Mouse (Mus musculus) liver, adult 2 months (tissue): Measurements from ENCODE around the gene Ugcg. TPM values are rescaled to one million over a fixed set of nuclear protein-coding genes. Genes with fewer than 3 reads are reported as not detected.

Source experiments
- DNase-seq: peaks from one replicate; pipeline ENCODE4 v3.0.0-alpha.2; 2011; ENCODE audit warnings: low read depth, low spot score; ENCODE audit errors: extremely low read depth
- H3K27ac ChIP-seq: fragments of 200-500 bp; replicated peaks from 2 replicates; pipeline ENCODE4 v1.5.1; 2012; ENCODE audit warnings: low read depth, mild to moderate bottlenecking, control low read depth, inconsistent platforms, low read length; ENCODE audit not compliant: insufficient read depth
- H3K27me3 ChIP-seq: fragments of 200-500 bp; 2 replicates; pipeline ENCODE4 v1.6.1; 2012; ENCODE audit warnings: mild to moderate bottlenecking, moderate library complexity, low read length, inconsistent platforms; ENCODE audit not compliant: control insufficient read depth, insufficient read depth
- H3K36me3 ChIP-seq: fragments of 200-500 bp; 2 replicates; pipeline ENCODE4 v1.6.1; 2012; ENCODE audit warnings: low read length, inconsistent platforms; ENCODE audit not compliant: control insufficient read depth, insufficient read depth
- H3K4me1 ChIP-seq: fragments of 200-500 bp; 2 replicates; pipeline ENCODE4 v1.6.1; 2011; ENCODE audit warnings: low read length; ENCODE audit not compliant: control insufficient read depth, insufficient read depth
- H3K4me3 ChIP-seq: fragments of 200-500 bp; 2 replicates; pipeline ENCODE4 v1.5.1; 2011; ENCODE audit warnings: low read depth, mild to moderate bottlenecking, control low read depth, low read length, moderate library complexity; ENCODE audit not compliant: insufficient read depth
- H3K79me2 ChIP-seq: fragments of 200-500 bp; 2 replicates; pipeline ENCODE4 v1.6.1; 2012; ENCODE audit warnings: inconsistent platforms, mild to moderate bottlenecking, low read length, moderate library complexity; ENCODE audit not compliant: control insufficient read depth, insufficient read depth
- H3K9ac ChIP-seq: fragments of 200-500 bp; 2 replicates; pipeline ENCODE4 v1.6.1; 2012; ENCODE audit warnings: low read depth, mild to moderate bottlenecking, control low read depth, inconsistent platforms, low read length
- CTCF ChIP-seq: fragments of 200-500 bp; IDR thresholded peaks from 2 replicates; pipeline ENCODE4 v1.5.1; 2011; ENCODE audit warnings: low read depth, low read length, control low read depth
- POLR2A ChIP-seq: fragments of 200-500 bp; IDR thresholded peaks from 2 replicates; pipeline ENCODE4 v1.6.1; 2011; ENCODE audit warnings: low read length, control low read depth; ENCODE audit not compliant: insufficient read depth; ENCODE audit errors: extremely low read depth
- whole genome bisulfite sequencing: fragments of 180-500 bp; shearing (Covaris S2); methylation state at CpG from one replicate; pipeline ENCODE4 v1.1.7; 2018; 5-methylcytosine and 5-hydroxymethylcytosine counted together
- polyA plus RNA-seq: library from polyadenylated mRNA; depleted of rRNA; stranded (reverse); fragments of >200 nt; gene quantifications from 2 replicates; pipeline ENCODE4 v1.2.3, GENCODE M21; 2012
- total RNA-seq: library from RNA; depleted of rRNA; stranded (reverse); fragments of >200 nt; gene quantifications from 2 replicates; pipeline ENCODE4 v1.2.3, GENCODE M21; 2014

Ugcg gene
- total and polyA plus RNA-seq, 2 experiments = 17.1 to 25.4 TPM

- H3K27ac ChIP-seq = no peak overlapping the region
- peaks cover 38% of the 10 kb centered on the region for H3K4me1 ChIP-seq
- no peak overlapping the region for H3K4me3 ChIP-seq
Observed at GRCm38 (mm10) chr4:59199341-59199740, 10.3 kb downstream of the Ugcg start.

DNA sequence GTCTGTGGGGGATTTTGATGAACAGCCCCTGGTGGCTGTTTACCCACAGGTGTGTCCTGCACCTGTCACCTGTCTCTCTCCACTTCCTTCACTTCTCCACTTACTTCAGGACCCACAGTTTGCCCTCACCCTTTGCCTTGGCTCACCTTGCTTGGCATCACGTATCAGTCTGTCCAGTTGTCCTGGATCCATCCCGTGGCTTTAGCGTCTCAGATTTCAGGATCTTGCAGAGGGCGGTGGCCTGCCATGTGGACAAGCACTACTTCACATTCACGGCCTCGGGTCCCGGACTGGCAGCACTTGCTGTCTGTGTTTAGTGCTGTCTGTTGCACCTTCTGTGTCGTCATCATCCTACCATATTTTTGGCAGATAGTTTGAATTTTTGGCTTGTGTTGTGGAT, 10.7 kb downstream of the Ugcg start:
- no peak overlapping the region for H3K27ac ChIP-seq
- H3K4me1 ChIP-seq = peaks cover 38% of the 10 kb centered on the region
- DNase-seq = peak; percentile 48
- H3K9ac ChIP-seq = no peak overlapping the region
- TF ChIP-seq POLR2A (no peak), CTCF (no peak)
- H3K79me2 ChIP-seq = peaks cover 49% of the 10 kb centered on the region
- H3K36me3 ChIP-seq = no peaks in the 10 kb centered on the region
- 17% methylated on average over 8 of the region's 8 CpGs for WGBS
- no peaks in the 10 kb centered on the region for H3K27me3 ChIP-seq
- no peak overlapping the region for H3K4me3 ChIP-seq

More at GRCm38 (mm10) chr4:59199341-59199740, 10.3 kb downstream of the Ugcg start:
- Histone ChIP-seq H3K36me3 (no peaks in the 10 kb centered on the region), H3K79me2 (peaks cover 50% of the 10 kb centered on the region), H3K27me3 (no peaks in the 10 kb centered on the region), H3K9ac (no peak overlapping the region)
- 33% methylated on average over 8 of the region's 8 CpGs for WGBS
- peak; percentile 65 for DNase-seq
- TF ChIP-seq POLR2A (no peak), CTCF (no peak)

GRCm38 (mm10) chr4:59200636-59201035, 11.6 kb downstream of the Ugcg start:
- no peak overlapping the region for H3K4me3 ChIP-seq
- H3K36me3 ChIP-seq = no peaks in the 10 kb centered on the region
- H3K27me3 ChIP-seq = no peaks in the 10 kb centered on the region
- H3K4me1 ChIP-seq = peaks cover 34% of the 10 kb centered on the region
- 69% methylated on average over 3 of the region's 3 CpGs for WGBS
- H3K9ac ChIP-seq = no peak overlapping the region
- no peak overlapping the region for H3K27ac ChIP-seq
- TF ChIP-seq POLR2A (no peak), CTCF (no peak)
- DNase-seq = no peak
- H3K79me2 ChIP-seq = peaks cover 51% of the 10 kb centered on the region

- no peak for DNase-seq
- H3K79me2 ChIP-seq = peaks cover 45% of the 10 kb centered on the region; the same call in 1 of the 2 replicates
- H3K27ac ChIP-seq = no peak overlapping the region
- 64% methylated on average over 4 of the region's 4 CpGs for WGBS
- TF ChIP-seq POLR2A (no peak), CTCF (no peak)
- H3K36me3 ChIP-seq = peaks cover 9% of the 10 kb centered on the region; the same call in 1 of the 2 replicates
- H3K27me3 ChIP-seq = no peaks in the 10 kb centered on the region
- H3K4me3 ChIP-seq = no peak overlapping the region
- H3K4me1 ChIP-seq = peaks cover 18% of the 10 kb centered on the region
- no peak overlapping the region for H3K9ac ChIP-seq
Observed at GRCm38 (mm10) chr4:59204616-59205015, 15.6 kb downstream of the Ugcg start.

DNA sequence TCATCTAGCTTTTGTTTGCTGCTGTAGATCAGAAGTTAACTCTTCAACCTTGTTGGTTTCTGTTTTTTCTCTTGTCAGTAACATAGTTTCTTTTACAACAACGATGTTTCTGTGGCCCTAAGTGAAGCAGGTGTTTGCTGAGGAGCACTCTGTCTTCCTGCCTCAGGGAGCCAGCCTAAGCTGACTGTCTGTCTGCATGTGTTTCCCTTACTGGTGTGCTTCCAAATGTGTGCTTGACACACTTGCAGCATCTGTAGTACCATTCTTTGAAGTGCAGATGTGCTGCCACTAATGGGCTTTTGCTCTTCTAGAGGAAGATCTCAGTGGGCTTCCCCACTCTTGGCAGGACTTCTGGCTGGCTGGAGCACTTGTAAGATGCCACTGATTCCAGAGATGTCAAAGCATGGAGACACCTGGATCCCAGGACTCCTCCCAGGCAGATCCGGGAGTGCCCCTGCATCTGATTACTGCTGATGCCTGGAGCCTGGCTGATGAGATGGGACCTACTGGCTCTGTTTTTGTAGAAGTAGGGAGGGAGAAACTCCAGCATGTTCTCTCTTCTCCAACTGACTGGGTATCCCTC, 16.8 kb downstream of the Ugcg start:
- Histone ChIP-seq H3K27ac (no peak overlapping the region), H3K9ac (no peak overlapping the region), H3K4me3 (no peak overlapping the region), H3K79me2 (peaks cover 40% of the 10 kb centered on the region; the same call in 1 of the 2 replicates), H3K36me3 (peaks cover 12% of the 10 kb centered on the region; the same call in 1 of the 2 replicates), H3K27me3 (no peaks in the 10 kb centered on the region), H3K4me1 (peaks cover 11% of the 10 kb centered on the region)
- 39% methylated on average over 2 of the region's 2 CpGs for WGBS
- TF ChIP-seq POLR2A (no peak), CTCF (no peak)
- no peak for DNase-seq

DNA sequence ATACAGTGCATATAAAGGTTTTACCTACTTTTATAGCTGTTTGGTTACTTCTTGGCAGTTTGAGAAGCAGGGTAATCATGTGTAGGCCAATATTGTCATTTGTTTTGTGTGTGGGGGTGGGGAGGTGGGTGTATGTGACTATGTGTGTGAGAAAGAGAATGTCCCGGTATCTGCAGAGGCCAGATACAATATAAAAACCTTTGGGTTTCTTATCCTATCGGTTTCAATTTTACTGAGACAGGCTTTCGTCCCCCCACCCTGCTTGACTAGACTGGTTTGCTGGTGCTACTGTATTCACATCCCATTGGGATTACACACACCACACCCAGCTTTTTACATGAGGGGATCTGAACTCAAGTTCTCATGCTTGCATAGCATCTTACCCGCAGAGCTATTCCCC, 17.5 kb downstream of the Ugcg start:
- no peak overlapping the region for H3K27ac ChIP-seq
- H3K36me3 ChIP-seq = peaks cover 12% of the 10 kb centered on the region; the same call in 1 of the 2 replicates
- no peak for DNase-seq
- H3K79me2 ChIP-seq = peaks cover 35% of the 10 kb centered on the region; the same call in 1 of the 2 replicates
- no peak overlapping the region for H3K4me3 ChIP-seq
- no peak overlapping the region for H3K9ac ChIP-seq
- H3K4me1 ChIP-seq = peaks cover 10% of the 10 kb centered on the region
- whole genome bisulfite sequencing = 73% methylated on average over 4 of the region's 4 CpGs
- no peaks in the 10 kb centered on the region for H3K27me3 ChIP-seq
- TF ChIP-seq CTCF = no peak
- no peak for TF ChIP-seq POLR2A
